In the genomic region with DNA sequence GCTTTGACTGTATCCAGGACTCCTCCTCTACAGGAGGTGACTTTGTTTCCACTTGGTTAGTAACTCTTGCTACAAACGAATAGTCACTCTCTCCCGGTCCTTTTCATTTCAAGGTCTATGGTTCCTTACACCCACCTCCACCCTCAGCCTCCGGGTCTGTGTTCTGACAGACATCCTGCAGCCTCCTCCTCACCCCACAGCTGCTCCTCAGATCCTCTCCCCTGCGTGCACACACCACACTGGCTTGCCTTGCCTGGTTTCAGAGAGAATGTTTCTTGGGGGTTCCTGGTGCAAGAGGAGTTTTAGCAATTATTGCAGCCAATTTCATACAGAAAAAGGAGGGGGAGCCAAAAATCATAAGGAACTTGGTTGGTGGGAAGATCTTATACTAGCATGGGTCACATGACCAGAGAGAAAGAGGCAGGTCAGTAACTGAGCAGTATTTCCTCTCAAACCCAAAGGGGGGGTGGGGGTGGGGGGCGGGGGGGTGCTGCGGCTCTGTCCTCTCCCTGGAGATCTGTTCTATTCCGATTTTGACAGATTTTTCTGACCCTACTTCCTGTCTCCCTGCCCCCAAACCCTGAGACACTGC, we compare ENCODE assay signal across 17 mouse cellular contexts. TPM values are rescaled to one million over a fixed set of nuclear protein-coding genes. Genes with fewer than 3 reads are reported as not detected.
DNase-seq lines count a peak whose midpoint lies in the region; ATAC-seq lines count a peak whose summit lies in the region.
"Had no signal": no experiment of that assay in that cellular context is flagged by ENCODE, and none has a peak within 500 bp of the region (broad histone marks: within the 10 kb centered on the region; RNA-seq: fewer than 3 reads in every experiment).

No protein-coding gene starts in this region.

- peak overlapping the region; percentile 6; the same call in 1 of the 2 replicates for H3K4me3 ChIP-seq in liver, embryonic 16.5 days (ENCODE audit: low read depth, low read length)
- H3K4me3 ChIP-seq in liver, embryonic 11.5 days (ENCODE audit: low read depth, low read length): no peak overlapping the region
- peak overlapping the region; percentile 86 for H3K4me3 ChIP-seq in megakaryocyte, embryonic 14.5 days (replicated peaks)
- H3K4me3 ChIP-seq: embryonic facial prominence, embryonic 10.5 days; hindbrain, embryonic 10.5 days; midbrain, embryonic 12.5 days had no signal

- no peak for DNase-seq in liver, embryonic 11.5 days (ENCODE audit: low spot score)
- DNase-seq in brain, adult 2 months (ENCODE audit: low read depth, low spot score): peak; percentile 44
- DNase-seq in thymus, postnatal 36 days: peak; percentile 16 to 23
- no peak for DNase-seq in embryo, embryonic 10.5 days (ENCODE audit: low spot score)
- no peak for DNase-seq in testis, postnatal 14 days (ENCODE audit: low spot score)
- DNase-seq: cerebellum, postnatal 10 days; gastrocnemius, postnatal 25 days had no signal

- H3K4me1 ChIP-seq in liver, embryonic 16.5 days (ENCODE audit: control insufficient read depth, low read depth, low read length): peaks cover 7% of the 10 kb centered on the region
- peaks cover 5% of the 10 kb centered on the region; the same call in 1 of the 2 replicates for H3K4me1 ChIP-seq in liver, embryonic 11.5 days (replicated peaks; ENCODE audit: control insufficient read depth, insufficient read depth, low read length)
- H3K4me1 ChIP-seq in megakaryocyte, embryonic 14.5 days: peaks cover 96% of the 10 kb centered on the region
- H3K4me1 ChIP-seq: hindbrain, embryonic 10.5 days; midbrain, embryonic 12.5 days had no signal

- H3K9me3 ChIP-seq in liver, embryonic 16.5 days (replicated peaks; ENCODE audit: control insufficient read depth, low read length): no peaks in the 10 kb centered on the region
- no peaks in the 10 kb centered on the region for H3K9me3 ChIP-seq in liver, embryonic 11.5 days (ENCODE audit: control insufficient read depth, low read length)
- no peaks in the 10 kb centered on the region for H3K9me3 ChIP-seq in megakaryocyte, embryonic 14.5 days
- H3K9me3 ChIP-seq: embryonic facial prominence, embryonic 10.5 days; hindbrain, embryonic 10.5 days; midbrain, embryonic 12.5 days had no signal

- no peak overlapping the region; the same call in 1 of the 2 replicates for H3K27ac ChIP-seq in liver, embryonic 16.5 days (ENCODE audit: low read length)
- H3K27ac ChIP-seq in liver, embryonic 11.5 days (ENCODE audit: low read depth, low read length): no peak overlapping the region
- H3K27ac ChIP-seq: embryonic facial prominence, embryonic 10.5 days; hindbrain, embryonic 10.5 days; midbrain, embryonic 12.5 days had no signal

- 11% methylated on average over 7 of the region's 7 CpGs for WGBS in liver, embryonic 16.5 days (ENCODE audit: insufficient replicate concordance)
- WGBS in liver, embryonic 11.5 days: 50% methylated on average over 7 of the region's 7 CpGs

- no peaks in the 10 kb centered on the region for H3K36me3 ChIP-seq in liver, embryonic 16.5 days (ENCODE audit: control insufficient read depth, insufficient read depth)
- no peaks in the 10 kb centered on the region for H3K36me3 ChIP-seq in liver, embryonic 11.5 days (ENCODE audit: control insufficient read depth, insufficient read depth, low read length)
- peaks cover 18% of the 10 kb centered on the region for H3K36me3 ChIP-seq in megakaryocyte, embryonic 14.5 days (replicated peaks; ENCODE audit: low read length)
- H3K36me3 ChIP-seq: embryonic facial prominence, embryonic 10.5 days; hindbrain, embryonic 10.5 days; midbrain, embryonic 12.5 days had no signal

- 0 out of 2 replicates have a peak overlapping the region, but pooled peaks have one; percentile 5 for H3K4me2 ChIP-seq in liver, embryonic 16.5 days (ENCODE audit: low read depth, low read length)
- no peak overlapping the region for H3K4me2 ChIP-seq in liver, embryonic 11.5 days
- H3K4me2 ChIP-seq: heart, embryonic 11.5 days; midbrain, embryonic 12.5 days had no signal

- ATAC-seq in liver, embryonic 16.5 days (ENCODE audit: low read depth): no peak
- ATAC-seq in liver, embryonic 11.5 days (replicated peaks; ENCODE audit: low FRiP score): no peak

- no peaks in the 10 kb centered on the region for H3K27me3 ChIP-seq in liver, embryonic 16.5 days (ENCODE audit: control insufficient read depth, insufficient read depth, low read depth, low read length)
- no peaks in the 10 kb centered on the region; the same call in 1 of the 2 replicates for H3K27me3 ChIP-seq in liver, embryonic 11.5 days (replicated peaks; ENCODE audit: control insufficient read depth, insufficient read depth, low read length)
- no peaks in the 10 kb centered on the region for H3K27me3 ChIP-seq in megakaryocyte, embryonic 14.5 days (replicated peaks)
- H3K27me3 ChIP-seq: midbrain, embryonic 12.5 days had no signal

- peak overlapping the region; percentile 26; the same call in 1 of the 2 replicates for H3K9ac ChIP-seq in liver, embryonic 16.5 days (ENCODE audit: low read depth, low read length)
- H3K9ac ChIP-seq in liver, embryonic 11.5 days (ENCODE audit: low read depth, low read length): no peak overlapping the region
- H3K9ac ChIP-seq: midbrain, embryonic 12.5 days had no signal

RNA-seq across cellular contexts. Expression of gene Ffar2, which starts 2.6 kb away (rescaled TPM):
- 0.90 and 1.1 TPM in 2 replicates for polyA plus RNA-seq in liver, embryonic 16.5 days (2015; fragmentation: Nextera tagmentation; extraction: Ambion mirVana)
- polyA plus RNA-seq in liver, embryonic 11.5 days (2014; fragmentation: Nextera tagmentation; extraction: Ambion mirVana): 0.36 and 0.47 TPM in 2 replicates
- 5.8 and 8.9 TPM in 2 replicates for polyA plus RNA-seq in megakaryocyte, embryonic 14.5 days (2012; ENCODE audit: insufficient read depth, low replicate concordance)
- polyA plus RNA-seq: C2C12; embryonic facial prominence, embryonic 10.5 days; heart, embryonic 11.5 days; hindbrain, embryonic 10.5 days; midbrain, embryonic 12.5 days had no signal

RNA-seq across cellular contexts. Expression of gene Krtdap, which starts 33.3 kb away (rescaled TPM):
- 0.22 TPM in 1 of 2 replicates, not detected in the other for polyA plus RNA-seq in liver, embryonic 16.5 days (2015; fragmentation: Nextera tagmentation; extraction: Ambion mirVana)
- not detected in 2 replicates for polyA plus RNA-seq in liver, embryonic 11.5 days (2014; fragmentation: Nextera tagmentation; extraction: Ambion mirVana)
- not detected in 2 replicates for polyA plus RNA-seq in megakaryocyte, embryonic 14.5 days (2012; ENCODE audit: insufficient read depth, low replicate concordance)
- polyA plus RNA-seq: C2C12; embryonic facial prominence, embryonic 10.5 days; heart, embryonic 11.5 days; hindbrain, embryonic 10.5 days; midbrain, embryonic 12.5 days; testis, adult 2 months had no signal

RNA-seq across cellular contexts. Expression of gene Ffar3, which starts 35.0 kb away (rescaled TPM):
- not detected in 2 replicates for polyA plus RNA-seq in liver, embryonic 16.5 days (2015; fragmentation: Nextera tagmentation; extraction: Ambion mirVana)
- not detected in 2 replicates for polyA plus RNA-seq in liver, embryonic 11.5 days (2014; fragmentation: Nextera tagmentation; extraction: Ambion mirVana)
- not detected in 2 replicates for polyA plus RNA-seq in megakaryocyte, embryonic 14.5 days (2012; ENCODE audit: insufficient read depth, low replicate concordance)
- polyA plus RNA-seq: C2C12; embryonic facial prominence, embryonic 10.5 days; heart, embryonic 11.5 days; hindbrain, embryonic 10.5 days; limb, embryonic 14.5 days; lung, postnatal 0 days; midbrain, embryonic 12.5 days; testis, adult 2 months had no signal

RNA-seq across cellular contexts. Expression of gene Ffar1, which starts 40.4 kb away (rescaled TPM):
- polyA plus RNA-seq in liver, embryonic 16.5 days (2015; fragmentation: Nextera tagmentation; extraction: Ambion mirVana): not detected in 2 replicates
- polyA plus RNA-seq in liver, embryonic 11.5 days (2014; fragmentation: Nextera tagmentation; extraction: Ambion mirVana): not detected in 2 replicates
- 0.16 TPM in 1 of 2 replicates, not detected in the other for polyA plus RNA-seq in megakaryocyte, embryonic 14.5 days (2012; ENCODE audit: insufficient read depth, low replicate concordance)
- polyA plus RNA-seq: C2C12; embryonic facial prominence, embryonic 10.5 days; heart, embryonic 11.5 days; hindbrain, embryonic 10.5 days; lung, postnatal 0 days; midbrain, embryonic 12.5 days had no signal

RNA-seq across cellular contexts. Expression of gene Dmkn, which starts 57.4 kb away (rescaled TPM):
- 0.36 and 0.40 TPM in 2 replicates for polyA plus RNA-seq in liver, embryonic 16.5 days (2015; fragmentation: Nextera tagmentation; extraction: Ambion mirVana)
- polyA plus RNA-seq in liver, embryonic 11.5 days (2014; fragmentation: Nextera tagmentation; extraction: Ambion mirVana): not detected in 2 replicates
- not detected in 2 replicates for polyA plus RNA-seq in megakaryocyte, embryonic 14.5 days (2012; ENCODE audit: insufficient read depth, low replicate concordance)
- polyA plus RNA-seq: C2C12; embryonic facial prominence, embryonic 10.5 days had no signal

Comparison
In these comparisons a context has a peak if more than half of its experiments do, and no peak if none do; other contexts are left out.
1. DNase-seq: peak in brain, adult 2 months (single experiment) and thymus, postnatal 36 days (2 of 2); none in liver, embryonic 11.5 days (single experiment), embryo, embryonic 10.5 days (single experiment) and testis, postnatal 14 days (single experiment).